Mouse (Mus musculus): ENCODE measurements around the gene Slc30a1. TPM values are rescaled to one million over a fixed set of nuclear protein-coding genes. Genes with fewer than 3 reads are reported as not detected.

Slc30a1 gene
- polyA plus RNA-seq, 1 experiment from 2014 or later, result 1.1 TPM

GRCm38 (mm10) chr1:191928345-191928744, 21.8 kb downstream of the Slc30a1 start:
- Histone ChIP-seq H3K27me3 (ENCODE audit: control insufficient read depth, insufficient read depth, low read depth, low read length) (no peaks in the 10 kb centered on the region), H3K27ac (ENCODE audit: low read length) (no peak overlapping the region), H3K4me2 (ENCODE audit: low read depth, low read length) (no peak overlapping the region), H3K9me3 (replicated peaks; ENCODE audit: control insufficient read depth, low read length) (no peaks in the 10 kb centered on the region), H3K36me3 (ENCODE audit: control insufficient read depth, insufficient read depth) (no peaks in the 10 kb centered on the region), H3K9ac (ENCODE audit: low read depth, low read length) (no peak overlapping the region), H3K4me1 (ENCODE audit: control insufficient read depth, low read depth, low read length) (no peaks in the 10 kb centered on the region), H3K4me3 (ENCODE audit: low read depth, low read length) (no peak overlapping the region)
- 55% methylated on average over 7 of the region's 7 CpGs for WGBS (ENCODE audit: insufficient replicate concordance)
- ATAC-seq (ENCODE audit: low read depth), result no peak

GRCm38 (mm10) chr1:191929065-191929464, 22.5 kb downstream of the Slc30a1 start:
- ATAC-seq (ENCODE audit: low read depth), result no peak
- Histone ChIP-seq H3K4me1 (ENCODE audit: control insufficient read depth, low read depth, low read length) (no peaks in the 10 kb centered on the region), H3K27me3 (ENCODE audit: control insufficient read depth, insufficient read depth, low read depth, low read length) (no peaks in the 10 kb centered on the region), H3K27ac (ENCODE audit: low read length) (no peak overlapping the region), H3K9me3 (replicated peaks; ENCODE audit: control insufficient read depth, low read length) (no peaks in the 10 kb centered on the region), H3K9ac (ENCODE audit: low read depth, low read length) (no peak overlapping the region), H3K36me3 (ENCODE audit: control insufficient read depth, insufficient read depth) (no peaks in the 10 kb centered on the region), H3K4me2 (ENCODE audit: low read depth, low read length) (no peak overlapping the region), H3K4me3 (ENCODE audit: low read depth, low read length) (no peak overlapping the region)
- WGBS (ENCODE audit: insufficient replicate concordance), result 43% methylated on average over 8 of the region's 8 CpGs

- Histone ChIP-seq H3K4me1 (ENCODE audit: control insufficient read depth, low read depth, low read length) (no peaks in the 10 kb centered on the region), H3K36me3 (ENCODE audit: control insufficient read depth, insufficient read depth) (no peaks in the 10 kb centered on the region), H3K4me2 (ENCODE audit: low read depth, low read length) (no peak overlapping the region), H3K9me3 (replicated peaks; ENCODE audit: control insufficient read depth, low read length) (no peaks in the 10 kb centered on the region), H3K27me3 (ENCODE audit: control insufficient read depth, insufficient read depth, low read depth, low read length) (no peaks in the 10 kb centered on the region), H3K27ac (ENCODE audit: low read length) (no peak overlapping the region), H3K9ac (ENCODE audit: low read depth, low read length) (no peak overlapping the region), H3K4me3 (ENCODE audit: low read depth, low read length) (no peak overlapping the region)
- WGBS (ENCODE audit: insufficient replicate concordance), result 53% methylated on average over 12 of the region's 12 CpGs
- no peak for ATAC-seq (ENCODE audit: low read depth)
Measured at GRCm38 (mm10) chr1:191929897-191930524, 23.4 kb downstream of the Slc30a1 start.

DNA sequence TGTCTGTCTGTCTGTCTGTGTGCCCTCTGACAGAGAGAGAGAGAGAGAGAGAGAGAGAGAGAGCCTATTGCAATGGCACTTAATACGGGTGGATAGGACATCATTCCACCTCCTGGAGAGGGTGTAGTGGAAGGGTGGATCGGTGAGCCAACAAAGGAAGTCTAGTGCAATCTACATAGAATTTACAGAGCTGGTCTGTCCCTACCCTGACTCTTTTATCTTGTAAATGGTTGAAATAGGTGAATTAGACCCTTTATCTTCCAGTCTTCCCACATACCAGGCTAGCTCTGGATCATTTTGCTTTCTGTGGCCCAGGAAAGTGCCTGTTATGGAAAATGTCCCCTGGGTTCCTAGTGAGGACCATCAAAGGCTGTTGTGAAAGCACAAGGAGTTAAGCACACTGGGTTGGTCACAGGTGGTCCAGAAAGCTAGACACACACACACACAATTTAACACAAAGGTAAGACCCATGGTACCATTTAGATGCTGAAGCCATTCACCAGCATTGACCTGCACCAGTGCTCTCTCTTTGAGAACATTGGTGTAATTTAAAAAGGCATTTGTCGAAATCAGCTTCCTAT, 24.0 kb downstream of the Slc30a1 start:
- H3K4me1 ChIP-seq (ENCODE audit: control insufficient read depth, low read depth, low read length), result no peaks in the 10 kb centered on the region
- H3K9ac ChIP-seq (ENCODE audit: low read depth, low read length), result no peak overlapping the region
- no peaks in the 10 kb centered on the region for H3K9me3 ChIP-seq (replicated peaks; ENCODE audit: control insufficient read depth, low read length)
- no peaks in the 10 kb centered on the region for H3K27me3 ChIP-seq (ENCODE audit: control insufficient read depth, insufficient read depth, low read depth, low read length)
- no peaks in the 10 kb centered on the region for H3K36me3 ChIP-seq (ENCODE audit: control insufficient read depth, insufficient read depth)
- H3K27ac ChIP-seq (ENCODE audit: low read length), result no peak overlapping the region
- H3K4me2 ChIP-seq (ENCODE audit: low read depth, low read length), result no peak overlapping the region
- no peak for ATAC-seq (ENCODE audit: low read depth)
- WGBS (ENCODE audit: insufficient replicate concordance), result 58% methylated on average over 3 of the region's 3 CpGs
- no peak overlapping the region for H3K4me3 ChIP-seq (ENCODE audit: low read depth, low read length)

DNA sequence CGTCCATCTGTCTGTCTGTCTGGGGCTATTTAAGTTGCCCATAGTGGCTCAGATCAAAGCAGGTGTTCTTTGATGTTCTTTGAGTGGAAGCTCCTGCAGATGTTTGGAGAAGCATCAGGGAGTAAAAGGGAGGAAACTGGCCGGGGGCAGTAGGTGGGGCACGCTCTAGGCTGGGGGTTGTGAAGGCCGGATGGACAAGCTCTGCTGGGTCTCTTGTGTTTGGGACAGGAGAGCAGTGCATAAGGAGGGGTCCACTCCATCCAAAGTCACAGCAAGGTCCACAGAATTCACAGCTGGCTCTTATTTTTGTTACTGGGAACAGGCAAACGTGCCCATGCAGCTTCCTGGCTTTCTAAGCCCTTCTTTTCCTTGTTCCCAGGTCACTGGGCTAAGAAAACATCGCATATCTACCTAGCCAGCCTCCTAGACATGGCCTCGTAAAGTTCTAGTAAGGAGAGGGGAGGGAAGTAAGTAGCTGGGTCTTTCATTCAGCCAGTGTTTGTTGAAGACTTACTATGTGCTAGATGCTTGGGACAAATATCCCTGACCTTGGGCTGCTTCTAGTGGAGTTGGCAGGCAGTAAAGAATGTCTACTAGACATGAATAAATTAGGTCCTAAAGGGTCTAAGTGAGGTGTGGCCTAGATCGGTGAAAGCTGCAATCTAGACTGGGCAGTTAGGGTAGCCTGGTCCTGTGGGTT, 25.9 kb downstream of the Slc30a1 start:
- Histone ChIP-seq H3K4me3 (ENCODE audit: low read depth, low read length) (no peak overlapping the region), H3K4me1 (ENCODE audit: control insufficient read depth, low read depth, low read length) (no peaks in the 10 kb centered on the region), H3K36me3 (ENCODE audit: control insufficient read depth, insufficient read depth) (no peaks in the 10 kb centered on the region), H3K27ac (ENCODE audit: low read length) (no peak overlapping the region), H3K27me3 (ENCODE audit: control insufficient read depth, insufficient read depth, low read depth, low read length) (no peaks in the 10 kb centered on the region), H3K9ac (ENCODE audit: low read depth, low read length) (no peak overlapping the region), H3K9me3 (replicated peaks; ENCODE audit: control insufficient read depth, low read length) (no peaks in the 10 kb centered on the region), H3K4me2 (ENCODE audit: low read depth, low read length) (no peak overlapping the region)
- no peak for ATAC-seq (ENCODE audit: low read depth)
- 61% methylated on average over 8 of the region's 8 CpGs for WGBS (ENCODE audit: insufficient replicate concordance)

GRCm38 (mm10) chr1:191932986-191933632, 26.5 kb downstream of the Slc30a1 start:
- Histone ChIP-seq H3K36me3 (ENCODE audit: control insufficient read depth, insufficient read depth) (no peaks in the 10 kb centered on the region), H3K27ac (ENCODE audit: low read length) (no peak overlapping the region), H3K4me2 (ENCODE audit: low read depth, low read length) (no peak overlapping the region), H3K27me3 (ENCODE audit: control insufficient read depth, insufficient read depth, low read depth, low read length) (no peaks in the 10 kb centered on the region), H3K4me3 (ENCODE audit: low read depth, low read length) (no peak overlapping the region), H3K4me1 (ENCODE audit: control insufficient read depth, low read depth, low read length) (no peaks in the 10 kb centered on the region), H3K9ac (ENCODE audit: low read depth, low read length) (no peak overlapping the region), H3K9me3 (replicated peaks; ENCODE audit: control insufficient read depth, low read length) (no peaks in the 10 kb centered on the region)
- WGBS (ENCODE audit: insufficient replicate concordance), result 54% methylated on average over 4 of the region's 4 CpGs
- ATAC-seq (ENCODE audit: low read depth), result no peak

- 0 out of 2 replicates have a peak, but pooled peaks cover 2% of the 10 kb centered on the region for H3K4me1 ChIP-seq (ENCODE audit: control insufficient read depth, low read depth, low read length)
- no peak overlapping the region for H3K9ac ChIP-seq (ENCODE audit: low read depth, low read length)
- H3K36me3 ChIP-seq (ENCODE audit: control insufficient read depth, insufficient read depth), result no peaks in the 10 kb centered on the region
- ATAC-seq (ENCODE audit: low read depth), result no peak
- H3K27me3 ChIP-seq (ENCODE audit: control insufficient read depth, insufficient read depth, low read depth, low read length), result no peaks in the 10 kb centered on the region
- no peak overlapping the region for H3K4me2 ChIP-seq (ENCODE audit: low read depth, low read length)
- 34% methylated on average over 6 of the region's 6 CpGs for WGBS (ENCODE audit: insufficient replicate concordance)
- no peaks in the 10 kb centered on the region for H3K9me3 ChIP-seq (replicated peaks; ENCODE audit: control insufficient read depth, low read length)
- H3K4me3 ChIP-seq (ENCODE audit: low read depth, low read length), result no peak overlapping the region
- no peak overlapping the region for H3K27ac ChIP-seq (ENCODE audit: low read length)
Measured at GRCm38 (mm10) chr1:191943638-191944037, 37.1 kb downstream of the Slc30a1 start.

- ATAC-seq (ENCODE audit: low read depth), result no peak
- Histone ChIP-seq H3K4me3 (ENCODE audit: low read depth, low read length) (no peak overlapping the region), H3K36me3 (ENCODE audit: control insufficient read depth, insufficient read depth) (no peaks in the 10 kb centered on the region), H3K4me2 (ENCODE audit: low read depth, low read length) (no peak overlapping the region), H3K27ac (ENCODE audit: low read length) (no peak overlapping the region), H3K4me1 (ENCODE audit: control insufficient read depth, low read depth, low read length) (0 out of 2 replicates have a peak, but pooled peaks cover 2% of the 10 kb centered on the region), H3K27me3 (ENCODE audit: control insufficient read depth, insufficient read depth, low read depth, low read length) (no peaks in the 10 kb centered on the region), H3K9ac (ENCODE audit: low read depth, low read length) (no peak overlapping the region), H3K9me3 (replicated peaks; ENCODE audit: control insufficient read depth, low read length) (no peaks in the 10 kb centered on the region)
- WGBS (ENCODE audit: insufficient replicate concordance), result 74% methylated on average over 8 of the region's 8 CpGs
Measured at GRCm38 (mm10) chr1:191945341-191945740, 38.8 kb downstream of the Slc30a1 start.

GRCm38 (mm10) chr1:191945756-191946155, 39.2 kb downstream of the Slc30a1 start:
- no peak overlapping the region for H3K9ac ChIP-seq (ENCODE audit: low read depth, low read length)
- WGBS (ENCODE audit: insufficient replicate concordance), result 62% methylated on average over 5 of the region's 5 CpGs
- no peak overlapping the region for H3K4me3 ChIP-seq (ENCODE audit: low read depth, low read length)
- no peaks in the 10 kb centered on the region for H3K27me3 ChIP-seq (ENCODE audit: control insufficient read depth, insufficient read depth, low read depth, low read length)
- 0 out of 2 replicates have a peak, but pooled peaks cover 2% of the 10 kb centered on the region for H3K4me1 ChIP-seq (ENCODE audit: control insufficient read depth, low read depth, low read length)
- H3K27ac ChIP-seq (ENCODE audit: low read length), result no peak overlapping the region
- no peak for ATAC-seq (ENCODE audit: low read depth)
- H3K9me3 ChIP-seq (replicated peaks; ENCODE audit: control insufficient read depth, low read length), result no peaks in the 10 kb centered on the region
- no peaks in the 10 kb centered on the region for H3K36me3 ChIP-seq (ENCODE audit: control insufficient read depth, insufficient read depth)
- no peak overlapping the region for H3K4me2 ChIP-seq (ENCODE audit: low read depth, low read length)
